Mouse (Mus musculus) midbrain, embryonic 10.5 days (tissue): ENCODE measurements at regions not wholly inside any gene's neighbourhood (a gene's known extent, or its start where the extent isn't known, plus 50 kb on each side); places are given as distances from the start of the nearest gene placed in this dataset.
A peak's percentile ranks its signal among the peaks of the same experiment; 100 is the strongest.

Experiments used
- DNase-seq: peaks from one replicate; pipeline ENCODE4 v3.0.0-alpha.2; 2017; ENCODE audit warnings: low spot score
- H3K27ac ChIP-seq: fragments of 300-500 bp; sonication (generic); replicated peaks from 2 replicates; pipeline ENCODE4 v1.5.1; 2016; ENCODE audit warnings: mild to moderate bottlenecking
- H3K27me3 ChIP-seq: fragments of 300-500 bp; sonication (generic); 2 replicates; pipeline ENCODE4 v1.6.1; 2016; ENCODE audit warnings: low read depth, mild to moderate bottlenecking; ENCODE audit not compliant: poor library complexity, severe bottlenecking
- H3K36me3 ChIP-seq: fragments of 300-500 bp; sonication (generic); 2 replicates; pipeline ENCODE4 v1.6.1; 2016; ENCODE audit warnings: mild to moderate bottlenecking, moderate library complexity
- H3K4me1 ChIP-seq: fragments of 300-500 bp; sonication (generic); 2 replicates; pipeline ENCODE4 v1.6.1; 2016
- H3K4me3 ChIP-seq: fragments of 300-500 bp; sonication (generic); 2 replicates; pipeline ENCODE4 v1.5.1; 2016; ENCODE audit warnings: mild to moderate bottlenecking, moderate library complexity
- H3K9me3 ChIP-seq: fragments of 300-500 bp; sonication (generic); replicated peaks from 2 replicates; pipeline ENCODE4 v1.6.1; 2016; ENCODE audit warnings: mild to moderate bottlenecking
- WGBS: fragments of 180-500 bp; shearing (Covaris S2); methylation state at CpG from one replicate; pipeline ENCODE4 v1.1.7; 2016; 5-methylcytosine and 5-hydroxymethylcytosine counted together

GRCm38 (mm10) chr12:7691996-7692395, 285.5 kb upstream of the Apob start:
- Histone ChIP-seq H3K36me3 (no peaks in the 10 kb centered on the region), H3K27me3 (no peaks in the 10 kb centered on the region; the same call in 1 of the 2 replicates), H3K9me3 (no peaks in the 10 kb centered on the region), H3K4me1 (peaks cover 10% of the 10 kb centered on the region), H3K4me3 (no peak overlapping the region), H3K27ac (no peak overlapping the region)
- 74% methylated on average over 7 of the region's 7 CpGs for WGBS
- DNase-seq: no peak

- no peaks in the 10 kb centered on the region for H3K36me3 ChIP-seq
- 34% methylated on average over 8 of the region's 8 CpGs for WGBS
- no peaks in the 10 kb centered on the region for H3K9me3 ChIP-seq
- no peaks in the 10 kb centered on the region; the same call in 1 of the 2 replicates for H3K27me3 ChIP-seq
- DNase-seq: peak; percentile 37
- H3K27ac ChIP-seq: peak overlapping the region; percentile 64
- H3K4me1 ChIP-seq: peaks cover 26% of the 10 kb centered on the region
- no peak overlapping the region for H3K4me3 ChIP-seq
These were observed 279.0 kb upstream of the Apob start for GRCm38 (mm10) chr12:7698324-7698944.

GRCm38 (mm10) chr12:7709102-7709501, 268.3 kb upstream of the Apob start:
- Histone ChIP-seq H3K27me3 (no peaks in the 10 kb centered on the region), H3K9me3 (no peaks in the 10 kb centered on the region), H3K27ac (no peak overlapping the region), H3K4me1 (peaks cover 13% of the 10 kb centered on the region), H3K36me3 (no peaks in the 10 kb centered on the region), H3K4me3 (no peak overlapping the region)
- 68% methylated on average over 5 of the region's 5 CpGs for WGBS
- no peak for DNase-seq

GRCm38 (mm10) chr12:7709872-7710271, 267.6 kb upstream of the Apob start:
- WGBS: 79% methylated on average over 2 of the region's 2 CpGs
- Histone ChIP-seq H3K9me3 (no peaks in the 10 kb centered on the region), H3K27ac (0 out of 2 replicates have a peak overlapping the region, but pooled peaks have one; percentile 20), H3K36me3 (no peaks in the 10 kb centered on the region), H3K4me1 (peaks cover 13% of the 10 kb centered on the region), H3K4me3 (no peak overlapping the region), H3K27me3 (no peaks in the 10 kb centered on the region)
- DNase-seq: no peak

GRCm38 (mm10) chr12:7715091-7715490, 262.4 kb upstream of the Apob start:
- Histone ChIP-seq H3K27me3 (no peaks in the 10 kb centered on the region), H3K4me3 (no peak overlapping the region), H3K4me1 (no peaks in the 10 kb centered on the region), H3K27ac (no peak overlapping the region), H3K36me3 (no peaks in the 10 kb centered on the region), H3K9me3 (no peaks in the 10 kb centered on the region)
- no peak for DNase-seq
- WGBS: 92% methylated on average over 4 of the region's 4 CpGs

GRCm38 (mm10) chr12:7718556-7718955, 258.9 kb upstream of the Apob start:
- DNase-seq: no peak
- Histone ChIP-seq H3K9me3 (no peaks in the 10 kb centered on the region), H3K36me3 (no peaks in the 10 kb centered on the region), H3K27me3 (no peaks in the 10 kb centered on the region), H3K4me1 (no peaks in the 10 kb centered on the region), H3K27ac (no peak overlapping the region), H3K4me3 (no peak overlapping the region)
- 86% methylated on average over 2 of the region's 2 CpGs for WGBS

GRCm38 (mm10) chr12:7719080-7719479, 258.4 kb upstream of the Apob start:
- Histone ChIP-seq H3K9me3 (no peaks in the 10 kb centered on the region), H3K4me1 (no peaks in the 10 kb centered on the region), H3K27me3 (no peaks in the 10 kb centered on the region), H3K36me3 (no peaks in the 10 kb centered on the region), H3K4me3 (no peak overlapping the region), H3K27ac (no peak overlapping the region)
- 92% methylated on average over 4 of the region's 4 CpGs for WGBS
- DNase-seq: no peak

GRCm38 (mm10) chr12:7724992-7725391, 252.5 kb upstream of the Apob start:
- no peaks in the 10 kb centered on the region for H3K36me3 ChIP-seq
- no peaks in the 10 kb centered on the region for H3K27me3 ChIP-seq
- no peaks in the 10 kb centered on the region for H3K4me1 ChIP-seq
- H3K4me3 ChIP-seq: no peak overlapping the region
- H3K27ac ChIP-seq: no peak overlapping the region
- WGBS: 89% methylated on average over 3 of the region's 3 CpGs
- no peak for DNase-seq
- H3K9me3 ChIP-seq: no peaks in the 10 kb centered on the region

GRCm38 (mm10) chr12:7738020-7738419, 239.4 kb upstream of the Apob start:
- H3K36me3 ChIP-seq: no peaks in the 10 kb centered on the region
- H3K27ac ChIP-seq: no peak overlapping the region
- H3K27me3 ChIP-seq: no peaks in the 10 kb centered on the region
- no peaks in the 10 kb centered on the region for H3K9me3 ChIP-seq
- DNase-seq: no peak
- H3K4me1 ChIP-seq: no peaks in the 10 kb centered on the region
- no peak overlapping the region for H3K4me3 ChIP-seq
- WGBS: 91% methylated on average over 2 of the region's 2 CpGs

GRCm38 (mm10) chr12:7738629-7739351, 238.7 kb upstream of the Apob start:
- no peak overlapping the region for H3K27ac ChIP-seq
- H3K4me1 ChIP-seq: no peaks in the 10 kb centered on the region
- no peak overlapping the region for H3K4me3 ChIP-seq
- H3K9me3 ChIP-seq: no peaks in the 10 kb centered on the region
- no peaks in the 10 kb centered on the region for H3K36me3 ChIP-seq
- WGBS: 76% methylated on average over 3 of the region's 3 CpGs
- DNase-seq: no peak
- no peaks in the 10 kb centered on the region for H3K27me3 ChIP-seq

GRCm38 (mm10) chr12:7739352-7739994, 238.0 kb upstream of the Apob start:
- WGBS: 87% methylated on average over 5 of the region's 5 CpGs
- DNase-seq: no peak
- Histone ChIP-seq H3K27ac (no peak overlapping the region), H3K4me3 (no peak overlapping the region), H3K27me3 (no peaks in the 10 kb centered on the region), H3K4me1 (no peaks in the 10 kb centered on the region), H3K9me3 (no peaks in the 10 kb centered on the region), H3K36me3 (no peaks in the 10 kb centered on the region)

- H3K9me3 ChIP-seq: no peaks in the 10 kb centered on the region
- no peak overlapping the region for H3K4me3 ChIP-seq
- no peak for DNase-seq
- peaks cover 42% of the 10 kb centered on the region for H3K4me1 ChIP-seq
- H3K27ac ChIP-seq: peak overlapping the region; percentile 55
- no peaks in the 10 kb centered on the region for H3K27me3 ChIP-seq
- WGBS: 28% methylated on average over 2 of the region's 2 CpGs
- no peaks in the 10 kb centered on the region for H3K36me3 ChIP-seq
These were observed 230.7 kb upstream of the Apob start for GRCm38 (mm10) chr12:7746708-7747107.
